Mouse (Mus musculus) kidney, adult 2 months (tissue): ENCODE results near the gene Sdhc. TPM values are rescaled to one million over a fixed set of nuclear protein-coding genes. Genes with fewer than 3 reads are reported as not detected.

ENCODE experiments used
- DNase-seq: peaks from one replicate; pipeline ENCODE4 v3.0.0; 2021
- H3K27ac ChIP-seq: fragments of 200-500 bp; 2 replicates; pipeline ENCODE4 v1.5.1; 2012; ENCODE audit warnings: low read depth, low read length, control low read depth, inconsistent platforms; ENCODE audit not compliant: insufficient read depth
- H3K27me3 ChIP-seq: fragments of 200-500 bp; replicated peaks from 2 replicates; pipeline ENCODE4 v1.6.1; 2012; ENCODE audit warnings: mild to moderate bottlenecking, moderate library complexity, low read length, inconsistent platforms; ENCODE audit not compliant: control insufficient read depth, insufficient read depth
- H3K36me3 ChIP-seq: fragments of 200-500 bp; 2 replicates; pipeline ENCODE4 v1.6.1; 2012; ENCODE audit warnings: mild to moderate bottlenecking, moderate library complexity, low read length, inconsistent platforms; ENCODE audit not compliant: control insufficient read depth, insufficient read depth
- H3K4me1 ChIP-seq: fragments of 200-500 bp; 2 replicates; pipeline ENCODE4 v1.6.1; 2011; ENCODE audit warnings: low read length; ENCODE audit not compliant: control insufficient read depth, insufficient read depth
- H3K4me3 ChIP-seq: fragments of 200-500 bp; 2 replicates; pipeline ENCODE4 v1.5.1; 2011; ENCODE audit warnings: mild to moderate bottlenecking, low read depth, low read length, control low read depth; ENCODE audit not compliant: insufficient read depth
- CTCF ChIP-seq: fragments of 200-500 bp; conservative IDR thresholded peaks from 2 replicates; pipeline ENCODE4 v1.5.1; 2011; ENCODE audit warnings: low read depth, mild to moderate bottlenecking, control low read depth, low read length, moderate library complexity, mixed read lengths; ENCODE audit not compliant: insufficient read depth, insufficient read length
- POLR2A ChIP-seq: fragments of 200-500 bp; IDR thresholded peaks from one replicate; pipeline ENCODE4 v1.6.1; 2011; ENCODE audit warnings: low read depth, low read length, control low read depth
- WGBS: fragments of 180-500 bp; shearing (Covaris S2); methylation state at CpG from one replicate; pipeline ENCODE4 v1.1.7; 2018; 5-methylcytosine and 5-hydroxymethylcytosine counted together
- polyA plus RNA-seq: library from polyadenylated mRNA; depleted of rRNA; stranded (reverse); fragments of >200 nt; gene quantifications from 2 replicates; pipeline ENCODE4 v1.2.3, GENCODE M21; 2012

The Sdhc gene
- polyA plus RNA-seq, 1 experiment: 951 TPM

DNA sequence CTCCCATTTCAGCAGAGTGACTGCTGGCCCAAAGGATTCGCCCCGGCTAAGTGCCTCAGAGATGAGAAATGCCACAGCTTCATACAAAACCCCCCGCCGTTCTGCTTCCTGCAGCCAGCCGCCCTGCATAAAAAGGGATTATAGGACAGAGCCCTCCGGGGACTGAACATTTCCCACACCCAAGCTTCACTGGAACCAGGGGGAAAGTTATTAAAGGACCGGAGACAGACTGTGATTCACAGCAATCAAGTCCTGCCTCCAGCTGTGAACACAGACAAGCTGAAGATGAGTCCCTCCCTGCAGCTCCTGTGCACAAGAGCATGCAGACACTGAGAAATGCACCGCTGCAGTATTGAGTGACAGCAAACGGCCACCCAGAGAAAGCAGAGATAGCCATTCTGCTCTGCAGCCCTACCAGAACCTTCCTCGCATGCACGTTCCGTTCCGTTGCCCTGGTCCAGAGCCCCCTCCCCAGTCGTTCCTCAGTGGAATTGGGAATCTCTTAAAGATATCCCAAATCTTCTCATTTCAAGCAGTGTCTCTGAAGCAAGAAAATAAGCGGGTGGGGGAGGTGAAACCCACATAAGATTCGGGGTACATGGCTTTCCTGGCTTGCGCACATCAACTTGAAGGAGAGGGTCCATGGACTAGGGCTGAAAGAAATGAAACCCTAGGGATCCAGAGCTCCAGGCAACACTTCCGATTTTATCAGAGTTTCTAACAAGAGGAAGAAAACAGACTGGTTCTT, 42.9 kb upstream of the Sdhc start:
- TF ChIP-seq POLR2A: no peak
- no peak overlapping the region for H3K27ac ChIP-seq
- peak overlapping the region; percentile 13; the same call in 1 of the 2 replicates for H3K4me3 ChIP-seq
- H3K36me3 ChIP-seq: no peaks in the 10 kb centered on the region
- no peak for DNase-seq
- H3K4me1 ChIP-seq: peaks cover 2% of the 10 kb centered on the region; the same call in 1 of the 2 replicates
- WGBS: 12% methylated on average over 18 of the region's 18 CpGs
- H3K27me3 ChIP-seq: 0 out of 2 replicates have a peak, but pooled peaks cover 3% of the 10 kb centered on the region

DNA sequence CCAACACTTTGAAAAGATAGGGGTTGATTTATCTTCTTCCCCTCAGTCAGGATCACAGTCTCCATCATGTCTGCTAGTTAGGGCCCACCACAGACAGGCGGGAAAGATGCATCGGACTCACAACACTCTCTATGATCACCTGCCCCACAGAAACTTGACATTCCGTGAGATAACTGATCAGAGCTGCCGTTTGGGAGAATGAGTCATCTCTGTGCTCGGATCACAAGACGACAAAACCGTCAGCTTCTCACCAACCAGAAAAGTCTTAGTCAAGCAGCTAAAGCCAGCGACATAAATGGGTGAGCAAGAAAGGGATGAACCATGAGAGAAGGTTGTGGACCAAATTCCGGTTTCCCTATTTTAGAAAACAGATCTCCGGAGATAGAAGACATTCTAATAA, 41.9 kb upstream of the Sdhc start:
- 55% methylated on average over 10 of the region's 10 CpGs for WGBS
- no peak overlapping the region for H3K4me3 ChIP-seq
- H3K36me3 ChIP-seq: no peaks in the 10 kb centered on the region
- no peak overlapping the region for H3K27ac ChIP-seq
- peaks cover 2% of the 10 kb centered on the region; the same call in 1 of the 2 replicates for H3K4me1 ChIP-seq
- no peak for TF ChIP-seq CTCF
- H3K27me3 ChIP-seq: 0 out of 2 replicates have a peak, but pooled peaks cover 3% of the 10 kb centered on the region
- DNase-seq: no peak

GRCm38 (mm10) chr1:171190832-171191231, 40.4 kb upstream of the Sdhc start:
- Histone ChIP-seq H3K4me1 (peaks cover 2% of the 10 kb centered on the region; the same call in 1 of the 2 replicates), H3K36me3 (no peaks in the 10 kb centered on the region), H3K27ac (no peak overlapping the region), H3K4me3 (no peak overlapping the region), H3K27me3 (0 out of 2 replicates have a peak, but pooled peaks cover under 1% of the 10 kb centered on the region)
- DNase-seq: no peak
- TF ChIP-seq CTCF: no peak
- no peak for TF ChIP-seq POLR2A
- WGBS: 97% methylated on average over 9 of the region's 9 CpGs

GRCm38 (mm10) chr1:171189476-171190114, 39.2 kb upstream of the Sdhc start:
- DNase-seq: no peak
- 68% methylated on average over 14 of the region's 14 CpGs for WGBS
- Histone ChIP-seq H3K36me3 (no peaks in the 10 kb centered on the region), H3K27ac (no peak overlapping the region), H3K4me1 (peaks cover 2% of the 10 kb centered on the region; the same call in 1 of the 2 replicates), H3K27me3 (no peaks in the 10 kb centered on the region), H3K4me3 (no peak overlapping the region)
- no peak for TF ChIP-seq CTCF
- no peak for TF ChIP-seq POLR2A

GRCm38 (mm10) chr1:171189046-171189445, 38.6 kb upstream of the Sdhc start:
- no peak for DNase-seq
- no peaks in the 10 kb centered on the region for H3K36me3 ChIP-seq
- H3K4me1 ChIP-seq: peaks cover 2% of the 10 kb centered on the region
- H3K4me3 ChIP-seq: no peak overlapping the region
- TF ChIP-seq POLR2A: no peak
- TF ChIP-seq CTCF: no peak
- H3K27ac ChIP-seq: no peak overlapping the region
- no peaks in the 10 kb centered on the region for H3K27me3 ChIP-seq
- 41% methylated on average over 8 of the region's 8 CpGs for WGBS

- no peak for TF ChIP-seq POLR2A
- no peak for TF ChIP-seq CTCF
- no peak for DNase-seq
- Histone ChIP-seq H3K27ac (no peak overlapping the region), H3K4me3 (no peak overlapping the region), H3K36me3 (no peaks in the 10 kb centered on the region), H3K4me1 (peaks cover 2% of the 10 kb centered on the region), H3K27me3 (no peaks in the 10 kb centered on the region)
- 74% methylated on average over 13 of the region's 13 CpGs for WGBS
Observed at GRCm38 (mm10) chr1:171187851-171188700, 37.7 kb upstream of the Sdhc start.
